Mouse (Mus musculus): ENCODE data around the gene Kat8. TPM values are rescaled to one million over a fixed set of nuclear protein-coding genes. Genes with fewer than 3 reads are reported as not detected.
"Not testable (repeated sequence)": the region's sequence is repeated elsewhere in the genome, so short reads cannot be mapped to it uniquely, and the experiment has no call there.

Gene Kat8
- polyA plus RNA-seq, 1 experiment from 2014 or later: 13.3 TPM

- Histone ChIP-seq H3K36me3 (ENCODE audit: control insufficient read depth, insufficient read depth) (no peaks in the 10 kb centered on the region), H3K4me3 (ENCODE audit: low read depth, low read length) (peak overlapping the region; percentile 12; the same call in 1 of the 2 replicates), H3K27ac (ENCODE audit: low read length) (peak overlapping the region; percentile 69), H3K27me3 (ENCODE audit: control insufficient read depth, insufficient read depth, low read depth, low read length) (no peaks in the 10 kb centered on the region), H3K4me1 (ENCODE audit: control insufficient read depth, low read depth, low read length) (peaks cover 25% of the 10 kb centered on the region), H3K9ac (ENCODE audit: low read depth, low read length) (no peak overlapping the region), H3K9me3 (replicated peaks; ENCODE audit: control insufficient read depth, low read length) (no peaks in the 10 kb centered on the region), H3K4me2 (ENCODE audit: low read depth, low read length) (peak overlapping the region; percentile 37)
- WGBS (ENCODE audit: insufficient replicate concordance): 57% methylated on average over 13 of the region's 13 CpGs
- peak; percentile 33 for ATAC-seq (ENCODE audit: low read depth)
Measured at GRCm38 (mm10) chr7:127931351-127932135, 19.2 kb downstream of the Kat8 start.

GRCm38 (mm10) chr7:127932273-127933031 is 20.1 kb downstream of the Kat8 start:
- H3K4me2 ChIP-seq (ENCODE audit: low read depth, low read length): peak overlapping the region; percentile 27; the same call in 1 of the 2 replicates
- H3K9ac ChIP-seq (ENCODE audit: low read depth, low read length): no peak overlapping the region
- 49% methylated on average over 13 of the region's 13 CpGs for WGBS (ENCODE audit: insufficient replicate concordance)
- H3K9me3 ChIP-seq (replicated peaks; ENCODE audit: control insufficient read depth, low read length): no peaks in the 10 kb centered on the region
- no peak overlapping the region for H3K4me3 ChIP-seq (ENCODE audit: low read depth, low read length)
- ATAC-seq (ENCODE audit: low read depth): no peak
- H3K4me1 ChIP-seq (ENCODE audit: control insufficient read depth, low read depth, low read length): peaks cover 25% of the 10 kb centered on the region
- H3K36me3 ChIP-seq (ENCODE audit: control insufficient read depth, insufficient read depth): no peaks in the 10 kb centered on the region
- H3K27ac ChIP-seq (ENCODE audit: low read length): peak overlapping the region; percentile 58
- H3K27me3 ChIP-seq (ENCODE audit: control insufficient read depth, insufficient read depth, low read depth, low read length): no peaks in the 10 kb centered on the region

- H3K4me3 ChIP-seq (ENCODE audit: low read depth, low read length): no peak overlapping the region
- no peak overlapping the region for H3K27ac ChIP-seq (ENCODE audit: low read length)
- no peak for ATAC-seq (ENCODE audit: low read depth)
- H3K36me3 ChIP-seq (ENCODE audit: control insufficient read depth, insufficient read depth): no peaks in the 10 kb centered on the region
- H3K9ac ChIP-seq (ENCODE audit: low read depth, low read length): no peak overlapping the region
- no peak overlapping the region for H3K4me2 ChIP-seq (ENCODE audit: low read depth, low read length)
- no peaks in the 10 kb centered on the region for H3K27me3 ChIP-seq (ENCODE audit: control insufficient read depth, insufficient read depth, low read depth, low read length)
- H3K9me3 ChIP-seq (replicated peaks; ENCODE audit: control insufficient read depth, low read length): no peaks in the 10 kb centered on the region
- whole genome bisulfite sequencing (ENCODE audit: insufficient replicate concordance): 65% methylated on average over 5 of the region's 5 CpGs
- H3K4me1 ChIP-seq (ENCODE audit: control insufficient read depth, low read depth, low read length): peaks cover 25% of the 10 kb centered on the region
Measured at GRCm38 (mm10) chr7:127934075-127934474, 21.8 kb downstream of the Kat8 start.

- no peaks in the 10 kb centered on the region for H3K36me3 ChIP-seq (ENCODE audit: control insufficient read depth, insufficient read depth)
- H3K27me3 ChIP-seq (ENCODE audit: control insufficient read depth, insufficient read depth, low read depth, low read length): no peaks in the 10 kb centered on the region
- peak; percentile 92 for ATAC-seq (ENCODE audit: low read depth)
- peak overlapping the region; percentile 99 for H3K4me2 ChIP-seq (ENCODE audit: low read depth, low read length)
- no peaks in the 10 kb centered on the region for H3K9me3 ChIP-seq (replicated peaks; ENCODE audit: control insufficient read depth, low read length)
- WGBS (ENCODE audit: insufficient replicate concordance): 8% methylated on average over 30 of the region's 32 CpGs
- H3K4me1 ChIP-seq (ENCODE audit: control insufficient read depth, low read depth, low read length): peaks cover 22% of the 10 kb centered on the region
- peak overlapping the region; percentile 74 for H3K4me3 ChIP-seq (ENCODE audit: low read depth, low read length)
- H3K9ac ChIP-seq (ENCODE audit: low read depth, low read length): peak overlapping the region; percentile 80
- H3K27ac ChIP-seq (ENCODE audit: low read length): 0 out of 2 replicates have a peak overlapping the region, but pooled peaks have one; percentile 5
Measured at GRCm38 (mm10) chr7:127935028-127935722, 22.9 kb downstream of the Kat8 start.

GRCm38 (mm10) chr7:127935748-127936159 is 23.4 kb downstream of the Kat8 start:
- peak overlapping the region; percentile 99 for H3K4me2 ChIP-seq (ENCODE audit: low read depth, low read length)
- no peaks in the 10 kb centered on the region for H3K36me3 ChIP-seq (ENCODE audit: control insufficient read depth, insufficient read depth)
- no peak; the same call in 1 of the 2 replicates for ATAC-seq (ENCODE audit: low read depth)
- H3K9ac ChIP-seq (ENCODE audit: low read depth, low read length): peak overlapping the region; percentile 80
- 0 out of 2 replicates have a peak overlapping the region, but pooled peaks have one; percentile 26 for H3K27ac ChIP-seq (ENCODE audit: low read length)
- WGBS (ENCODE audit: insufficient replicate concordance): under 1% methylated on average over 38 of the region's 38 CpGs
- H3K4me1 ChIP-seq (ENCODE audit: control insufficient read depth, low read depth, low read length): peaks cover 20% of the 10 kb centered on the region
- H3K4me3 ChIP-seq (ENCODE audit: low read depth, low read length): peak overlapping the region; percentile 74
- no peaks in the 10 kb centered on the region for H3K9me3 ChIP-seq (replicated peaks; ENCODE audit: control insufficient read depth, low read length)
- no peaks in the 10 kb centered on the region for H3K27me3 ChIP-seq (ENCODE audit: control insufficient read depth, insufficient read depth, low read depth, low read length)

GRCm38 (mm10) chr7:127936216-127936884 is 24.0 kb downstream of the Kat8 start:
- H3K9me3 ChIP-seq (replicated peaks; ENCODE audit: control insufficient read depth, low read length): no peaks in the 10 kb centered on the region
- H3K4me3 ChIP-seq (ENCODE audit: low read depth, low read length): peak overlapping the region; percentile 74
- H3K4me1 ChIP-seq (ENCODE audit: control insufficient read depth, low read depth, low read length): peaks cover 17% of the 10 kb centered on the region
- peak overlapping the region; percentile 80 for H3K9ac ChIP-seq (ENCODE audit: low read depth, low read length)
- no peaks in the 10 kb centered on the region for H3K36me3 ChIP-seq (ENCODE audit: control insufficient read depth, insufficient read depth)
- no peak overlapping the region for H3K27ac ChIP-seq (ENCODE audit: low read length)
- H3K27me3 ChIP-seq (ENCODE audit: control insufficient read depth, insufficient read depth, low read depth, low read length): no peaks in the 10 kb centered on the region
- H3K4me2 ChIP-seq (ENCODE audit: low read depth, low read length): peak overlapping the region; percentile 99
- WGBS (ENCODE audit: insufficient replicate concordance): 56% methylated on average over 18 of the region's 18 CpGs
- no peak for ATAC-seq (ENCODE audit: low read depth)

GRCm38 (mm10) chr7:127942097-127942496 is 29.8 kb downstream of the Kat8 start:
- WGBS (ENCODE audit: insufficient replicate concordance): 32% methylated on average over 2 of the region's 2 CpGs

GRCm38 (mm10) chr7:127944614-127945013 is 32.3 kb downstream of the Kat8 start:
- no peak overlapping the region for H3K4me2 ChIP-seq (ENCODE audit: low read depth, low read length)
- 19% methylated on average over 23 of the region's 23 CpGs for WGBS (ENCODE audit: insufficient replicate concordance)

More at GRCm38 (mm10) chr7:127942097-127942496, 29.8 kb downstream of the Kat8 start:
- H3K4me1 ChIP-seq (ENCODE audit: control insufficient read depth, low read depth, low read length); ATAC-seq (ENCODE audit: low read depth); H3K9ac ChIP-seq (ENCODE audit: low read depth, low read length); H3K4me2 ChIP-seq (ENCODE audit: low read depth, low read length); H3K9me3 ChIP-seq (replicated peaks; ENCODE audit: control insufficient read depth, low read length); H3K4me3 ChIP-seq (ENCODE audit: low read depth, low read length); H3K27ac ChIP-seq (ENCODE audit: low read length); H3K36me3 ChIP-seq (ENCODE audit: control insufficient read depth, insufficient read depth): not testable (repeated sequence)
- H3K27me3 ChIP-seq (ENCODE audit: control insufficient read depth, insufficient read depth, low read depth, low read length): peaks cover 20% of the 10 kb centered on the region

More at GRCm38 (mm10) chr7:127944614-127945013, 32.3 kb downstream of the Kat8 start:
- no peak overlapping the region for H3K27ac ChIP-seq (ENCODE audit: low read length)
- H3K4me1 ChIP-seq (ENCODE audit: control insufficient read depth, low read depth, low read length): no peaks in the 10 kb centered on the region; the same call in 1 of the 2 replicates
- no peaks in the 10 kb centered on the region for H3K9me3 ChIP-seq (replicated peaks; ENCODE audit: control insufficient read depth, low read length)
- no peak overlapping the region for H3K4me3 ChIP-seq (ENCODE audit: low read depth, low read length)
- H3K36me3 ChIP-seq (ENCODE audit: control insufficient read depth, insufficient read depth): no peaks in the 10 kb centered on the region
- peaks cover 20% of the 10 kb centered on the region for H3K27me3 ChIP-seq (ENCODE audit: control insufficient read depth, insufficient read depth, low read depth, low read length)
- no peak for ATAC-seq (ENCODE audit: low read depth)
- H3K9ac ChIP-seq (ENCODE audit: low read depth, low read length): no peak overlapping the region

All from liver, embryonic 16.5 days (tissue).